Mouse (Mus musculus) erythroblast, adult 5-6 weeks (primary cell): ENCODE results near the gene 4931422A03Rik. TPM values are rescaled to one million over a fixed set of nuclear protein-coding genes. Genes with fewer than 3 reads are reported as not detected.

ENCODE experiments used
- total RNA-seq, 2 experiments: library from RNA; stranded (forward) in 1 of 2; stranded (reverse) in 1 of 2; fragments of 150-400 nt in 1 of 2; fragments of 200-764, 138-1000 nt in 1 of 2; gene quantifications; 2 replicates each; pipeline versions ENCODE4 v1.2.3 to v1.2.4; 2015 to 2017; ENCODE audit warnings: low replicate concordance in 2 of 2

The 4931422A03Rik gene
- total RNA-seq, 2 experiments from 2014 or later, result 10.4 TPM; not detected in 1

Other genes starting within 250 kb of the 4931422A03Rik start
- gene Caprin1, start 230.7 kb downstream of the 4931422A03Rik start, total RNA-seq (2015; ENCODE audit: low replicate concordance), result 103 and 109 TPM in 2 replicates
- 109 and 137 TPM in 2 replicates for gene Caprin1, start 230.7 kb downstream of the 4931422A03Rik start, total RNA-seq (2017; ENCODE audit: low replicate concordance)
- 827 TPM in 2 replicates for gene Lmo2, start 70.4 kb downstream of the 4931422A03Rik start, total RNA-seq (2015; ENCODE audit: low replicate concordance)
- gene Lmo2, start 70.4 kb downstream of the 4931422A03Rik start, total RNA-seq (2017; ENCODE audit: low replicate concordance), result 564 and 619 TPM in 2 replicates
- gene Fbxo3, start 640 bp downstream of the 4931422A03Rik start, total RNA-seq (2015; ENCODE audit: low replicate concordance), result 97.2 and 111 TPM in 2 replicates
- gene Fbxo3, start 640 bp downstream of the 4931422A03Rik start, total RNA-seq (2017; ENCODE audit: low replicate concordance), result 115 and 124 TPM in 2 replicates
- gene Gm10912, start 37.5 kb upstream of the 4931422A03Rik start, total RNA-seq (2015; ENCODE audit: low replicate concordance), result 1.5 TPM in 1 of 2 replicates, not detected in the other
- 0.26 and 2.8 TPM in 2 replicates for gene Gm10912, start 37.5 kb upstream of the 4931422A03Rik start, total RNA-seq (2017; ENCODE audit: low replicate concordance)
- not detected in 2 replicates for gene Gm10799, start 40.2 kb upstream of the 4931422A03Rik start, total RNA-seq (2015; ENCODE audit: low replicate concordance)
- not detected in 2 replicates for gene Gm10799, start 40.2 kb upstream of the 4931422A03Rik start, total RNA-seq (2017; ENCODE audit: low replicate concordance)
- 15.5 and 54.2 TPM in 2 replicates for gene Cd59b, start 41.5 kb upstream of the 4931422A03Rik start, total RNA-seq (2015; ENCODE audit: low replicate concordance)
- 6.6 and 15.5 TPM in 2 replicates for gene Cd59b, start 41.5 kb upstream of the 4931422A03Rik start, total RNA-seq (2017; ENCODE audit: low replicate concordance)
- gene Cd59a, start 67.4 kb upstream of the 4931422A03Rik start, total RNA-seq (2015; ENCODE audit: low replicate concordance), result 103 and 127 TPM in 2 replicates
- 72.6 and 76.9 TPM in 2 replicates for gene Cd59a, start 67.4 kb upstream of the 4931422A03Rik start, total RNA-seq (2017; ENCODE audit: low replicate concordance)
- gene A930018P22Rik, start 94.4 kb upstream of the 4931422A03Rik start, total RNA-seq (2015; ENCODE audit: low replicate concordance), result not detected in 2 replicates
- gene A930018P22Rik, start 94.4 kb upstream of the 4931422A03Rik start, total RNA-seq (2017; ENCODE audit: low replicate concordance), result not detected in 2 replicates